Mouse (Mus musculus) bone marrow macrophage, adult 2 months (primary cell): ENCODE measurements around the gene Cd38.

ENCODE experiments used
- CTCF ChIP-seq: IDR thresholded peaks from 2 replicates; pipeline ENCODE4 v1.5.1; 2012; ENCODE audit warnings: low read depth, mild to moderate bottlenecking, low read length, moderate library complexity
- POLR2A ChIP-seq: IDR thresholded peaks from 2 replicates; pipeline ENCODE4 v1.6.1; 2012; ENCODE audit warnings: mild to moderate bottlenecking, low read depth, low read length, borderline replicate concordance

- TF ChIP-seq CTCF (no peak), POLR2A (no peak)
Measured at GRCm38 (mm10) chr5:43853868-43854488, 14.4 kb upstream of the Cd38 start.
